Mouse (Mus musculus) neural tube, embryonic 11.5 days (tissue): ENCODE measurements around the gene Ccdc24. TPM values are rescaled to one million over a fixed set of nuclear protein-coding genes. Genes with fewer than 3 reads are reported as not detected.

Experiments used
- ATAC-seq: fragments of 200-750 bp; cut with Nextera tagmentation; 2 replicates; pipeline ENCODE4 v1.8.0; 2017; ENCODE audit warnings: moderate number of reproducible peaks, mild to moderate bottlenecking, moderate TSS enrichment, moderate library complexity; ENCODE audit not compliant: insufficient read depth, low FRiP score, low TSS enrichment
- DNase-seq: peaks from one replicate; pipeline ENCODE4 v3.0.0-alpha.2; 2015; ENCODE audit warnings: low spot score
- H3K27ac ChIP-seq: fragments of 300-500 bp; sonication (generic); 2 replicates; pipeline ENCODE4 v1.5.1; 2014; ENCODE audit warnings: low read depth, mild to moderate bottlenecking, low read length
- H3K27me3 ChIP-seq: fragments of 300-500 bp; sonication (generic); 2 replicates; pipeline ENCODE4 v1.6.1; 2014; ENCODE audit warnings: mild to moderate bottlenecking, low read length, mixed read lengths; ENCODE audit not compliant: control insufficient read depth, insufficient read depth
- H3K36me3 ChIP-seq: fragments of 300-500 bp; sonication (generic); 2 replicates; pipeline ENCODE4 v1.6.1; 2014; ENCODE audit warnings: mild to moderate bottlenecking, low read length, moderate library complexity, mixed read lengths; ENCODE audit not compliant: control insufficient read depth, insufficient read depth
- H3K4me1 ChIP-seq: fragments of 300-500 bp; sonication (generic); 2 replicates; pipeline ENCODE4 v1.6.1; 2014; ENCODE audit warnings: low read length, mixed read lengths; ENCODE audit not compliant: control insufficient read depth, insufficient read depth
- H3K4me2 ChIP-seq: fragments of 300-500 bp; sonication (generic); 2 replicates; pipeline ENCODE4 v1.6.1; 2014; ENCODE audit warnings: low read depth, mild to moderate bottlenecking, moderate library complexity
- H3K4me3 ChIP-seq: fragments of 300-500 bp; sonication (generic); 2 replicates; pipeline ENCODE4 v1.5.1; 2014; ENCODE audit warnings: low read depth, low read length
- H3K9ac ChIP-seq: fragments of 300-500 bp; sonication (generic); 2 replicates; pipeline ENCODE4 v1.6.1; 2014; ENCODE audit warnings: mild to moderate bottlenecking, low read length
- H3K9me3 ChIP-seq: fragments of 300-500 bp; sonication (generic); 2 replicates; pipeline ENCODE4 v1.6.1; 2016; ENCODE audit warnings: low read length; ENCODE audit not compliant: control insufficient read depth
- WGBS: fragments of 180-500 bp; shearing (Covaris S2); extraction: QIAGEN DNeasy Blood & Tissue Kit; methylation state at CpG from one replicate; pipeline ENCODE4 v1.1.7; 2014; 5-methylcytosine and 5-hydroxymethylcytosine counted together
- polyA plus RNA-seq: library from polyadenylated mRNA; unstranded; fragments of >200 nt; fragmentation: Nextera tagmentation; extraction: Ambion mirVana; gene quantifications from 2 replicates; pipeline ENCODE4 v1.2.1, GENCODE M21; 2014

The Ccdc24 gene
- polyA plus RNA-seq, 1 experiment from 2014 or later: 1.8 TPM

- Histone ChIP-seq H3K4me2 (no peak overlapping the region), H3K4me1 (0 out of 2 replicates have a peak, but pooled peaks cover 5% of the 10 kb centered on the region), H3K4me3 (no peak overlapping the region), H3K9me3 (no peaks in the 10 kb centered on the region), H3K36me3 (no peaks in the 10 kb centered on the region), H3K27ac (no peak overlapping the region), H3K9ac (peak overlapping the region; percentile 15; the same call in 1 of the 2 replicates), H3K27me3 (0 out of 2 replicates have a peak, but pooled peaks cover 2% of the 10 kb centered on the region)
- peak; percentile 76 for DNase-seq
- 14% methylated on average over 12 of the region's 12 CpGs for WGBS
- no peak for ATAC-seq
Observed at GRCm38 (mm10) chr4:117829260-117830123, 42.9 kb downstream of the Ccdc24 start.

GRCm38 (mm10) chr4:117828572-117829145 lies 43.7 kb downstream of the Ccdc24 start:
- 75% methylated on average over 8 of the region's 8 CpGs for WGBS
- no peak for ATAC-seq
- Histone ChIP-seq H3K4me1 (0 out of 2 replicates have a peak, but pooled peaks cover 5% of the 10 kb centered on the region), H3K36me3 (no peaks in the 10 kb centered on the region), H3K27me3 (0 out of 2 replicates have a peak, but pooled peaks cover 2% of the 10 kb centered on the region), H3K27ac (no peak overlapping the region), H3K4me3 (no peak overlapping the region), H3K4me2 (no peak overlapping the region), H3K9me3 (no peaks in the 10 kb centered on the region), H3K9ac (no peak overlapping the region)
- DNase-seq: no peak

GRCm38 (mm10) chr4:117818032-117818431 lies 54.3 kb downstream of the Ccdc24 start:
- no peak overlapping the region for H3K4me3 ChIP-seq
- no peak for DNase-seq
- H3K9me3 ChIP-seq: no peaks in the 10 kb centered on the region
- ATAC-seq: no peak
- no peaks in the 10 kb centered on the region; the same call in 1 of the 2 replicates for H3K36me3 ChIP-seq
- H3K27ac ChIP-seq: no peak overlapping the region
- 93% methylated on average over 10 of the region's 10 CpGs for WGBS
- H3K4me1 ChIP-seq: no peaks in the 10 kb centered on the region; the same call in 1 of the 2 replicates
- no peaks in the 10 kb centered on the region for H3K27me3 ChIP-seq
- H3K9ac ChIP-seq: no peak overlapping the region
- no peak overlapping the region for H3K4me2 ChIP-seq

- WGBS: 73% methylated on average over 5 of the region's 5 CpGs
- Histone ChIP-seq H3K9ac (no peak overlapping the region), H3K4me3 (no peak overlapping the region), H3K36me3 (no peaks in the 10 kb centered on the region; the same call in 1 of the 2 replicates), H3K27ac (no peak overlapping the region), H3K4me2 (no peak overlapping the region), H3K27me3 (no peaks in the 10 kb centered on the region), H3K9me3 (no peaks in the 10 kb centered on the region), H3K4me1 (no peaks in the 10 kb centered on the region; the same call in 1 of the 2 replicates)
- ATAC-seq (no peak), DNase-seq (no peak)
Observed at GRCm38 (mm10) chr4:117816776-117817175, 55.6 kb downstream of the Ccdc24 start.

Other genes starting within 250 kb of the Ccdc24 start
- gene Dmap1, start 190.3 kb downstream of the Ccdc24 start, polyA plus RNA-seq: 80.3 and 85.3 TPM in 2 replicates
- gene Gm12845, start 148.1 kb downstream of the Ccdc24 start, polyA plus RNA-seq: not detected in 2 replicates
- gene Klf17, start 106.9 kb downstream of the Ccdc24 start, polyA plus RNA-seq: not detected in 2 replicates
- gene Slc6a9, start 38.1 kb downstream of the Ccdc24 start, polyA plus RNA-seq: 7.4 and 8.4 TPM in 2 replicates
- gene B4galt2, start 10.9 kb upstream of the Ccdc24 start, polyA plus RNA-seq: 30.9 and 32.1 TPM in 2 replicates
- 235 and 249 TPM in 2 replicates for gene Atp6v0b, start 14.8 kb upstream of the Ccdc24 start, polyA plus RNA-seq
- 23.8 and 25.0 TPM in 2 replicates for gene Dph2, start 19.5 kb upstream of the Ccdc24 start, polyA plus RNA-seq
- 56.3 and 67.0 TPM in 2 replicates for gene Ipo13, start 42.4 kb upstream of the Ccdc24 start, polyA plus RNA-seq
- 1.5 and 1.7 TPM in 2 replicates for gene Artn, start 57.2 kb upstream of the Ccdc24 start, polyA plus RNA-seq